Mouse (Mus musculus): ENCODE measurements around the gene Tbx18. TPM values are rescaled to one million over a fixed set of nuclear protein-coding genes. Genes with fewer than 3 reads are reported as not detected.

Gene Tbx18
- polyA plus RNA-seq, 1 experiment from 2014 or later, result 1.6 TPM

DNA sequence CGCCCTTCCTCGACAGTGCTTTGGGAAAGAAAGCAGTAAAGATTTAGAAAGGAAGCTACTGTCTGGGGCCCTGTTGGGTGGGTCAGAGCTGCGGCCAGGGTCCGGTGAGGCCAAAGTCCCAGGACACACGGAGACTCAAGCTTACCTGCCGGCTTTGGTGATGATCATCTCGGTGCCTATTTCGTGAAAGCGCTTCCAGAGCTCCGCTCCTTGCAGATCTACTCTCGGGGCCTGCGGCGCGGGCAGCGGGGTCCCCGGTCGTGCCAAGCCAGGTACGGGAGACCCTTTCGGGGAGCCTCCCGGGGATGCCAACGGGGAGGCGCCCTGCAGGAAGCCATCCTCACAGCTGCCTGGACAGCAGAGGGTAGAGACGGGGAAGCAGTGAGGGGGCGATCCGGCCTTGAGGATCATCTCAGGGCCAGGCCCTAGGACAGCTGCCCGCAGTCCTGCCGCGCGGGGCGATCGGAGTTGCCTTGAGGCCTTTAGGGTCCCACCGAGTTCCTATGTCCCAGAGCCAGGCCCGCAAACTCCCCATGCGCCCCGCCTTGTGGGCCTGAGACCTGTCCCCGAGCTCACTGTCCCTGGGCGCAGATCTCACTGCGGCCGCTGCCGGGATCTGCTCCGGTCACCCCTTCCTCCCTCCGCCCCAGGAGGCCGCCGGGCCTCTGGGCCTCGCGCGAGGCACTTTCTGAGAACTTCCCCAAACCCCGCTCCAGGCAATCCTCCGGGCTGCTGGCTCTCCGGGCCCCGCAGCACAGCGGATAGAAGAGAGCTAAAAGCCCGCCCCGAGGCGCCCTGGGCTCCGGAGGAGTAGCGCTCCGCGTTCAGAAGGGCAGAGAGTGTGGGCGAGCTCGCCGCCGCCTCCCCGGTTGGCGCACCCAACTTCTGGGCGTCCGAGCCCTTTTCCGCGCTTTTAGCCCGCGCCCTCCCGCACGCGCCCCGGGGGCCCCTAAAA is 1.5 kb downstream of the Tbx18 start:
- H3K4me1 ChIP-seq (replicated peaks; ENCODE audit: control insufficient read depth, insufficient read depth, low read length), result peaks cover 8% of the 10 kb centered on the region
- ATAC-seq (replicated peaks; ENCODE audit: low FRiP score) (peak; percentile 32), DNase-seq (ENCODE audit: low spot score) (peak; percentile 47)
- H3K9ac ChIP-seq (ENCODE audit: low read depth, low read length), result no peak overlapping the region
- no peaks in the 10 kb centered on the region for H3K9me3 ChIP-seq (ENCODE audit: control insufficient read depth, low read length)
- peak overlapping the region; percentile 60 for H3K4me2 ChIP-seq
- peak overlapping the region; percentile 45 for H3K4me3 ChIP-seq (ENCODE audit: low read depth, low read length)
- 2% methylated on average over 75 of the region's 75 CpGs for WGBS
- H3K27me3 ChIP-seq (replicated peaks; ENCODE audit: control insufficient read depth, insufficient read depth, low read length), result peaks cover 73% of the 10 kb centered on the region
- H3K27ac ChIP-seq (ENCODE audit: low read depth, low read length), result no peak overlapping the region
- no peaks in the 10 kb centered on the region for H3K36me3 ChIP-seq (ENCODE audit: control insufficient read depth, insufficient read depth, low read length)

GRCm38 (mm10) chr9:87728107-87728506 is 3.0 kb downstream of the Tbx18 start:
- peaks cover 64% of the 10 kb centered on the region for H3K27me3 ChIP-seq (replicated peaks; ENCODE audit: control insufficient read depth, insufficient read depth, low read length)
- no peaks in the 10 kb centered on the region for H3K9me3 ChIP-seq (ENCODE audit: control insufficient read depth, low read length)
- no peak overlapping the region for H3K4me2 ChIP-seq
- DNase-seq (ENCODE audit: low spot score) (no peak), ATAC-seq (replicated peaks; ENCODE audit: low FRiP score) (no peak)
- no peak overlapping the region for H3K27ac ChIP-seq (ENCODE audit: low read depth, low read length)
- WGBS, result 32% methylated on average over 3 of the region's 3 CpGs
- H3K4me3 ChIP-seq (ENCODE audit: low read depth, low read length), result no peak overlapping the region
- H3K9ac ChIP-seq (ENCODE audit: low read depth, low read length), result no peak overlapping the region
- no peaks in the 10 kb centered on the region for H3K36me3 ChIP-seq (ENCODE audit: control insufficient read depth, insufficient read depth, low read length)
- H3K4me1 ChIP-seq (replicated peaks; ENCODE audit: control insufficient read depth, insufficient read depth, low read length), result peaks cover 8% of the 10 kb centered on the region

DNA sequence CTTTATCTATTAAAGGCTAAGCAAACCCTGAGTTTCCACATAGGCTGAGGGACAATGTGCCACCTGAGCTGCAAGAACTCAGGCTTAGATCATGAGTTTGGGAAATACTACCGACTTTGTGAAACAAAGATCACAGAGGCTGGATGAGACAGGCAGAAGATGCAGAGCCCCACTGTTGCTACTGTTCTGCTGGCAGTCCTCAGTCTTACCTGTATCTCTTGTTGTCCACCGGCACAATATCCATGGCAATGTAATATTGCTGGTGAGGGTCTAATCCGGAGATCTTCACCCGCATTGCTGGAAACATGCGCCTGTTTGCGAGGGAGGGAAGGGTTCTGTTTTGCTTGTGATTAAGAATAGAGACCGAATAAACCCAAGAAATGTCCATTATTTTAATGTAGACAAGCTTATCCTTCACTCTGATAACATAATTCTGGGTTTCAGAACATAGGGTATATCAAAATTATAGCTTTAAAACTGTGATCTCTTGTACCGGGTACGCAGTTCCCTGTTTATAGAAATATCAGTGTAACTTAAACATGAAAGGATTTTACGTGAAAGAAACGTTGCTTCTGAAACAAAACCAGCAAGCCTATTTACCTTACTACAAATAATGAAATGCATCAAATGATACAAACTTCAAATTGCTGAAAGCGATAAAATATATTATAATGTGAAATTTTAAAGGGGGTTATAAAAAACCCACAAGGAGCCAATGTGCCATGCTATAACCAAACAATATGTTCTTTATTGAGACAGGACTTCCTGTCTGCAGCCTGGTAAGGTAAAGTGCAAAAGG is 3.7 kb downstream of the Tbx18 start:
- no peaks in the 10 kb centered on the region for H3K36me3 ChIP-seq (ENCODE audit: control insufficient read depth, insufficient read depth, low read length)
- H3K9me3 ChIP-seq (ENCODE audit: control insufficient read depth, low read length), result no peaks in the 10 kb centered on the region
- H3K27me3 ChIP-seq (replicated peaks; ENCODE audit: control insufficient read depth, insufficient read depth, low read length), result peaks cover 56% of the 10 kb centered on the region
- no peak overlapping the region for H3K4me2 ChIP-seq
- 14% methylated on average over 12 of the region's 12 CpGs for WGBS
- H3K27ac ChIP-seq (ENCODE audit: low read depth, low read length), result no peak overlapping the region
- no peak overlapping the region for H3K9ac ChIP-seq (ENCODE audit: low read depth, low read length)
- ATAC-seq (replicated peaks; ENCODE audit: low FRiP score) (no peak), DNase-seq (ENCODE audit: low spot score) (no peak)
- H3K4me3 ChIP-seq (ENCODE audit: low read depth, low read length), result no peak overlapping the region
- peaks cover 8% of the 10 kb centered on the region for H3K4me1 ChIP-seq (replicated peaks; ENCODE audit: control insufficient read depth, insufficient read depth, low read length)

GRCm38 (mm10) chr9:87721793-87722192 is 9.3 kb downstream of the Tbx18 start:
- Histone ChIP-seq H3K9me3 (ENCODE audit: control insufficient read depth, low read length) (no peaks in the 10 kb centered on the region), H3K27ac (ENCODE audit: low read depth, low read length) (no peak overlapping the region), H3K9ac (ENCODE audit: low read depth, low read length) (no peak overlapping the region), H3K36me3 (ENCODE audit: control insufficient read depth, insufficient read depth, low read length) (no peaks in the 10 kb centered on the region), H3K4me2 (no peak overlapping the region), H3K27me3 (replicated peaks; ENCODE audit: control insufficient read depth, insufficient read depth, low read length) (peaks cover 11% of the 10 kb centered on the region), H3K4me1 (replicated peaks; ENCODE audit: control insufficient read depth, insufficient read depth, low read length) (no peaks in the 10 kb centered on the region), H3K4me3 (ENCODE audit: low read depth, low read length) (no peak overlapping the region)
- WGBS, result 53% methylated on average over 2 of the region's 2 CpGs
- ATAC-seq (replicated peaks; ENCODE audit: low FRiP score) (no peak), DNase-seq (ENCODE audit: low spot score) (no peak)

GRCm38 (mm10) chr9:87710360-87710759 is 20.7 kb downstream of the Tbx18 start:
- no peak overlapping the region for H3K9ac ChIP-seq (ENCODE audit: low read depth, low read length)
- no peak overlapping the region for H3K4me2 ChIP-seq
- H3K27me3 ChIP-seq (replicated peaks; ENCODE audit: control insufficient read depth, insufficient read depth, low read length), result no peaks in the 10 kb centered on the region
- ATAC-seq (replicated peaks; ENCODE audit: low FRiP score), result no peak
- no peak overlapping the region for H3K4me3 ChIP-seq (ENCODE audit: low read depth, low read length)
- H3K36me3 ChIP-seq (ENCODE audit: control insufficient read depth, insufficient read depth, low read length), result no peaks in the 10 kb centered on the region
- no peaks in the 10 kb centered on the region for H3K4me1 ChIP-seq (replicated peaks; ENCODE audit: control insufficient read depth, insufficient read depth, low read length)
- H3K9me3 ChIP-seq (ENCODE audit: control insufficient read depth, low read length), result no peaks in the 10 kb centered on the region
- H3K27ac ChIP-seq (ENCODE audit: low read depth, low read length), result no peak overlapping the region
- DNase-seq (ENCODE audit: low spot score), result no peak
- whole genome bisulfite sequencing, result 56% methylated on average over 4 of the region's 4 CpGs

GRCm38 (mm10) chr9:87708151-87708550 is 22.9 kb downstream of the Tbx18 start:
- H3K4me3 ChIP-seq (ENCODE audit: low read depth, low read length), result no peak overlapping the region
- no peak overlapping the region for H3K4me2 ChIP-seq
- no peaks in the 10 kb centered on the region for H3K4me1 ChIP-seq (replicated peaks; ENCODE audit: control insufficient read depth, insufficient read depth, low read length)
- H3K9ac ChIP-seq (ENCODE audit: low read depth, low read length), result no peak overlapping the region
- DNase-seq (ENCODE audit: low spot score) (no peak), ATAC-seq (replicated peaks; ENCODE audit: low FRiP score) (no peak)
- no peaks in the 10 kb centered on the region for H3K27me3 ChIP-seq (replicated peaks; ENCODE audit: control insufficient read depth, insufficient read depth, low read length)
- H3K27ac ChIP-seq (ENCODE audit: low read depth, low read length), result no peak overlapping the region
- no peaks in the 10 kb centered on the region for H3K9me3 ChIP-seq (ENCODE audit: control insufficient read depth, low read length)
- no peaks in the 10 kb centered on the region for H3K36me3 ChIP-seq (ENCODE audit: control insufficient read depth, insufficient read depth, low read length)

DNA sequence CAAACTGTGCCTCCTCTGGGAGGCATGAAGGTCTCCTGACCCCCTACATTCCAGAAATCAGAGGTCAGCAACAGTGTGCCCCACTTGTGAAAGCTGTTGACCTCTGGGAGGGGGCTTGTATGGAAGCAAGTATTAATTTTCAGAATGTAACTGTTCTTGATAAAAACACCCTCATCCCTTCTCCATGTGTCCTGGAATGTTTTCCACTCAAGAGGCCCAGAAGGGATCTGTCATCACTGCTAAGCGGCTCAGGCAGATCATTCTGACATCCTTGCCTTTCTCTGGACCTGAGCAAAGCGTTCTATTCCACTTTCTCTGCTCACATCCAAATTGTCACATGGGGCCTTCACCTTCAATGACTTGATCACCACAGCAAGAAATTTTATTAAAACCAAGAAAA is 28.8 kb downstream of the Tbx18 start:
- WGBS, result 63% methylated on average over 2 of the region's 2 CpGs
- no peaks in the 10 kb centered on the region for H3K4me1 ChIP-seq (replicated peaks; ENCODE audit: control insufficient read depth, insufficient read depth, low read length)
- DNase-seq (ENCODE audit: low spot score) (no peak), ATAC-seq (replicated peaks; ENCODE audit: low FRiP score) (no peak)
- H3K9me3 ChIP-seq (ENCODE audit: control insufficient read depth, low read length), result no peaks in the 10 kb centered on the region
- H3K36me3 ChIP-seq (ENCODE audit: control insufficient read depth, insufficient read depth, low read length), result no peaks in the 10 kb centered on the region
- no peaks in the 10 kb centered on the region for H3K27me3 ChIP-seq (replicated peaks; ENCODE audit: control insufficient read depth, insufficient read depth, low read length)
- H3K4me3 ChIP-seq (ENCODE audit: low read depth, low read length), result no peak overlapping the region
- no peak overlapping the region for H3K9ac ChIP-seq (ENCODE audit: low read depth, low read length)
- no peak overlapping the region for H3K27ac ChIP-seq (ENCODE audit: low read depth, low read length)
- H3K4me2 ChIP-seq, result no peak overlapping the region

- no peaks in the 10 kb centered on the region for H3K27me3 ChIP-seq (replicated peaks; ENCODE audit: control insufficient read depth, insufficient read depth, low read length)
These were observed 44.1 kb downstream of the Tbx18 start for GRCm38 (mm10) chr9:87686981-87687380.

More at GRCm38 (mm10) chr9:87686981-87687380, 44.1 kb downstream of the Tbx18 start:
- no peak for DNase-seq (ENCODE audit: low spot score)
- no peak overlapping the region for H3K4me2 ChIP-seq
- no peaks in the 10 kb centered on the region for H3K9me3 ChIP-seq (ENCODE audit: control insufficient read depth, low read length)
- WGBS, result 78% methylated on average over 9 of the region's 9 CpGs
- no peaks in the 10 kb centered on the region for H3K4me1 ChIP-seq (replicated peaks; ENCODE audit: control insufficient read depth, insufficient read depth, low read length)
- H3K4me3 ChIP-seq (ENCODE audit: low read depth, low read length), result no peak overlapping the region
- no peak for ATAC-seq (replicated peaks; ENCODE audit: low FRiP score)
- H3K27ac ChIP-seq (ENCODE audit: low read depth, low read length), result no peak overlapping the region
- no peaks in the 10 kb centered on the region for H3K36me3 ChIP-seq (ENCODE audit: control insufficient read depth, insufficient read depth, low read length)
- H3K9ac ChIP-seq (ENCODE audit: low read depth, low read length), result no peak overlapping the region

Data from liver, embryonic 11.5 days (tissue).